Mouse (Mus musculus) lung, embryonic 14.5 days (tissue): Measurements from ENCODE around the gene Hnrnpm. TPM values are rescaled to one million over a fixed set of nuclear protein-coding genes. Genes with fewer than 3 reads are reported as not detected.
"Not testable (repeated sequence)": the region's sequence is repeated elsewhere in the genome, so short reads cannot be mapped to it uniquely, and the experiment has no call there.

ENCODE experiments used
- ATAC-seq: fragments of 200-750 bp; cut with Nextera tagmentation; 2 replicates; pipeline ENCODE4 v1.8.0; 2017; ENCODE audit warnings: mild to moderate bottlenecking, moderate TSS enrichment, moderate library complexity; ENCODE audit not compliant: insufficient read depth
- DNase-seq: peaks from one replicate; pipeline ENCODE4 v3.0.0-alpha.2; 2015
- H3K27ac ChIP-seq: fragments of 300-500 bp; sonication (generic); 2 replicates; pipeline ENCODE4 v1.5.1; 2014; ENCODE audit warnings: low read depth, mild to moderate bottlenecking, moderate library complexity
- H3K27me3 ChIP-seq: fragments of 300-500 bp; sonication (generic); 2 replicates; pipeline ENCODE4 v1.6.1; 2014; ENCODE audit warnings: low read length, control low read depth; ENCODE audit not compliant: insufficient read depth
- H3K36me3 ChIP-seq: fragments of 300-500 bp; sonication (generic); 2 replicates; pipeline ENCODE4 v1.6.1; 2014; ENCODE audit warnings: control low read depth; ENCODE audit not compliant: insufficient read depth
- H3K4me1 ChIP-seq: fragments of 300-500 bp; sonication (generic); 2 replicates; pipeline ENCODE4 v1.6.1; 2014; ENCODE audit warnings: antibody characterized with exemption, control low read depth; ENCODE audit not compliant: insufficient read depth
- H3K4me2 ChIP-seq: fragments of 300-500 bp; sonication (generic); 2 replicates; pipeline ENCODE4 v1.6.1; 2014; ENCODE audit warnings: mild to moderate bottlenecking
- H3K4me3 ChIP-seq: fragments of 300-500 bp; sonication (generic); 2 replicates; pipeline ENCODE4 v1.5.1; 2014; ENCODE audit warnings: low read depth, low read length
- H3K9ac ChIP-seq: fragments of 300-500 bp; sonication (generic); 2 replicates; pipeline ENCODE4 v1.6.1; 2014
- H3K9me3 ChIP-seq: fragments of 300-500 bp; sonication (generic); 2 replicates; pipeline ENCODE4 v1.6.1; 2016; ENCODE audit warnings: low read depth, low read length, control low read depth
- CTCF ChIP-seq: IDR thresholded peaks from 2 replicates; pipeline ENCODE4 v1.5.1; 2016; ENCODE audit warnings: antibody characterized with exemption, low read depth
- WGBS: fragments of 180-500 bp; shearing (Covaris S2); extraction: QIAGEN DNeasy Blood & Tissue Kit; methylation state at CpG from one replicate; pipeline ENCODE4 v1.1.7; 2014; 5-methylcytosine and 5-hydroxymethylcytosine counted together
- polyA plus RNA-seq: library from polyadenylated mRNA; unstranded; fragments of >200 nt; fragmentation: Nextera tagmentation; extraction: Ambion mirVana; gene quantifications from 2 replicates; pipeline ENCODE4 v1.2.1, GENCODE M21; 2014

Gene Hnrnpm
- 407 and 411 TPM in 2 replicates for polyA plus RNA-seq

GRCm38 (mm10) chr17:33686760-33687159 lies at the start of gene Hnrnpm:
TSS of gene Hnrnpm (minus strand) at chr17:33686860.
- no peaks in the 10 kb centered on the region for H3K27me3 ChIP-seq
- peak within 1 kb of the TSS; percentile 16; the same call in 1 of the 2 replicates for H3K27ac ChIP-seq
- no peak for TF ChIP-seq CTCF
- DNase-seq, result no peak
- peaks cover 12% of the 10 kb centered on the region for H3K36me3 ChIP-seq
- H3K9ac ChIP-seq, result peak within 1 kb of the TSS; percentile 99; the same call in 1 of the 2 replicates
- H3K4me3 ChIP-seq, result peak within 1 kb of the TSS; percentile 96
- WGBS, result 79% methylated on average over 1 of the region's 1 CpGs
- H3K9me3 ChIP-seq, result no peaks in the 10 kb centered on the region
- H3K4me1 ChIP-seq, result peaks cover 16% of the 10 kb centered on the region
- H3K4me2 ChIP-seq, result peak within 1 kb of the TSS; percentile 86
- ATAC-seq, result no peak

- not testable (repeated sequence) for H3K4me3 ChIP-seq, H3K9me3 ChIP-seq, H3K27me3 ChIP-seq, ATAC-seq, H3K36me3 ChIP-seq, H3K9ac ChIP-seq, H3K4me2 ChIP-seq, H3K27ac ChIP-seq, DNase-seq, H3K4me1 ChIP-seq
- WGBS, result 49% methylated on average over 10 of the region's 10 CpGs
These were observed 46.9 kb upstream of the Hnrnpm start for GRCm38 (mm10) chr17:33733526-33733925.

- not testable (repeated sequence) for H3K36me3 ChIP-seq, H3K27me3 ChIP-seq, H3K9me3 ChIP-seq, DNase-seq, H3K9ac ChIP-seq, H3K4me1 ChIP-seq, H3K4me3 ChIP-seq, H3K27ac ChIP-seq, ATAC-seq, H3K4me2 ChIP-seq
- WGBS, result 54% methylated on average over 9 of the region's 9 CpGs
These were observed 46.0 kb upstream of the Hnrnpm start for GRCm38 (mm10) chr17:33732556-33733083.

GRCm38 (mm10) chr17:33729215-33729614 lies 42.6 kb upstream of the Hnrnpm start:
- 60% methylated on average over 2 of the region's 2 CpGs for WGBS
- peak; percentile 40 for TF ChIP-seq CTCF
- no peak for ATAC-seq
- no peaks in the 10 kb centered on the region for H3K36me3 ChIP-seq
- no peak overlapping the region for H3K4me2 ChIP-seq
- no peaks in the 10 kb centered on the region for H3K4me1 ChIP-seq
- H3K4me3 ChIP-seq, result no peak overlapping the region
- peak; percentile 41 for DNase-seq
- no peaks in the 10 kb centered on the region for H3K27me3 ChIP-seq
- H3K9me3 ChIP-seq, result no peaks in the 10 kb centered on the region
- no peak overlapping the region; the same call in 1 of the 2 replicates for H3K9ac ChIP-seq
- no peak overlapping the region for H3K27ac ChIP-seq

- Histone ChIP-seq H3K27me3 (no peaks in the 10 kb centered on the region), H3K9me3 (no peaks in the 10 kb centered on the region), H3K4me2 (no peak overlapping the region), H3K36me3 (no peaks in the 10 kb centered on the region), H3K4me1 (no peaks in the 10 kb centered on the region), H3K4me3 (no peak overlapping the region), H3K27ac (no peak overlapping the region), H3K9ac (no peak overlapping the region)
- WGBS, result 66% methylated on average over 2 of the region's 2 CpGs
- ATAC-seq, result no peak
- no peak for TF ChIP-seq CTCF
- DNase-seq, result no peak
These were observed 41.7 kb upstream of the Hnrnpm start for GRCm38 (mm10) chr17:33728396-33728795.

- ATAC-seq, result no peak
- no peak overlapping the region for H3K9ac ChIP-seq
- no peak overlapping the region for H3K4me3 ChIP-seq
- no peaks in the 10 kb centered on the region for H3K27me3 ChIP-seq
- no peak overlapping the region for H3K27ac ChIP-seq
- no peak overlapping the region for H3K4me2 ChIP-seq
- 93% methylated on average over 7 of the region's 7 CpGs for WGBS
- no peaks in the 10 kb centered on the region for H3K4me1 ChIP-seq
- H3K9me3 ChIP-seq, result no peaks in the 10 kb centered on the region
- H3K36me3 ChIP-seq, result no peaks in the 10 kb centered on the region
- DNase-seq, result no peak
- TF ChIP-seq CTCF, result no peak
These were observed 33.2 kb upstream of the Hnrnpm start for GRCm38 (mm10) chr17:33719736-33720378.

GRCm38 (mm10) chr17:33718944-33719725 lies 32.5 kb upstream of the Hnrnpm start:
- no peak for DNase-seq
- no peak overlapping the region for H3K9ac ChIP-seq
- H3K9me3 ChIP-seq, result no peaks in the 10 kb centered on the region
- TF ChIP-seq CTCF, result no peak
- no peaks in the 10 kb centered on the region for H3K4me1 ChIP-seq
- peak; percentile 29 for ATAC-seq
- H3K27me3 ChIP-seq, result no peaks in the 10 kb centered on the region
- H3K4me3 ChIP-seq, result peak overlapping the region; percentile 77; the same call in 1 of the 2 replicates
- 43% methylated on average over 10 of the region's 10 CpGs for WGBS
- no peaks in the 10 kb centered on the region for H3K36me3 ChIP-seq
- no peak overlapping the region for H3K27ac ChIP-seq
- peak overlapping the region; percentile 86 for H3K4me2 ChIP-seq
